Mouse (Mus musculus) retina, embryonic 14.5 days (tissue): ENCODE measurements around the gene Magix.
"Not testable (repeated sequence)": the region's sequence is repeated elsewhere in the genome, so short reads cannot be mapped to it uniquely, and the experiment has no call there.

ENCODE experiments used
- DNase-seq: peaks from one replicate; pipeline ENCODE4 v3.0.0-alpha.2; 2015; ENCODE audit warnings: low spot score

Gene Magix

DNA sequence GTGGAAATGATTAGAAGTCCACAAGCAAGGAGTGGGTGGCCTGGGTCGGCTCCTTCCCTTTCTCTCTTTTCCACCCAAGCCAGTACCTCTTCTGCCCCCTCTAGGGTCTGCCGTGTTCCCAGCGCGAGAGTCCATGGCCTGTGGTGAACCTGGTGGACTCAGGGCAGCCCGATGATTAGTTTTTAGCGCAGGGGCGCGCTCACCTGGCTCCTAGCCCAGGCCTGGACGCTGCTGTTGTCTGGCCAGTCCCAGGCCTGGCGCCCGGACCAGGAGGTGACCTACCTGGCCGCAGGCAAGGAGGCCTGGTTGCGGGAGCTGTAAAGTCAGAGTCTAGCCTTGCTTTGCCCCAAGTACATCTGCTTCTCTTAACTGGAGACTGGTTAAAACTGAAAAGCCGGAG is at the start of gene Magix:
Magix (minus strand) TSS at position 388 of the 400 bp plus-strand sequence.
- no peak for DNase-seq

- DNase-seq: no peak
These were observed 47.8 kb upstream of the Magix start for GRCm38 (mm10) chrX:7728922-7729265.

- peak; percentile 83 for DNase-seq
These were observed 47.3 kb upstream of the Magix start, which contains the start of gene Praf2 for GRCm38 (mm10) chrX:7728215-7728921. Praf2 (plus strand) TSS chrX:7728439.

GRCm38 (mm10) chrX:7727176-7727575 is 46.1 kb upstream of the Magix start:
- DNase-seq: no peak

- no peak for DNase-seq
These were observed 44.8 kb upstream of the Magix start for GRCm38 (mm10) chrX:7725841-7726240.

GRCm38 (mm10) chrX:7724135-7724534 is 43.1 kb upstream of the Magix start:
- no peak for DNase-seq

DNA sequence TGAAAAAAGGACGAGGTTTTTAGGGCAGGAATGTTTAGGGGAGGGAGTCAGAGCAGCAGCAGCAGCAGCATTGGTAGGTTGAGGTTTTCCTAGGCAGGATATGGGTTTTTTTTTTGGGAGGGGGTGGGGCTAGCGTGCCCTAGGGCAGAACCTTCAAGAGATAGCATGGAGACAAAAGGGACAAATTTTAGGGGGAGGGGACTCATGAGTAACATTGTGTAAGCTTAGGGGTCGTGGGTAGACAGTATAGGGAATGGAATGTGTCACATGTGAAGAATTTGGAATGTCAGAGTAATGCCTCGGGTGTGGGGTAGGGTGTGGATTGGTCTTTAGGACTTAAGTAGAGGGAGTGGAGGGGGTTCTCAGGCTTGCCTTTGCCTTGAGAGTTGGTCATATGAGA is 41.6 kb upstream of the Magix start:
- DNase-seq: no peak

- DNase-seq: no peak
These were observed 41.2 kb upstream of the Magix start for GRCm38 (mm10) chrX:7722282-7722611.

DNA sequence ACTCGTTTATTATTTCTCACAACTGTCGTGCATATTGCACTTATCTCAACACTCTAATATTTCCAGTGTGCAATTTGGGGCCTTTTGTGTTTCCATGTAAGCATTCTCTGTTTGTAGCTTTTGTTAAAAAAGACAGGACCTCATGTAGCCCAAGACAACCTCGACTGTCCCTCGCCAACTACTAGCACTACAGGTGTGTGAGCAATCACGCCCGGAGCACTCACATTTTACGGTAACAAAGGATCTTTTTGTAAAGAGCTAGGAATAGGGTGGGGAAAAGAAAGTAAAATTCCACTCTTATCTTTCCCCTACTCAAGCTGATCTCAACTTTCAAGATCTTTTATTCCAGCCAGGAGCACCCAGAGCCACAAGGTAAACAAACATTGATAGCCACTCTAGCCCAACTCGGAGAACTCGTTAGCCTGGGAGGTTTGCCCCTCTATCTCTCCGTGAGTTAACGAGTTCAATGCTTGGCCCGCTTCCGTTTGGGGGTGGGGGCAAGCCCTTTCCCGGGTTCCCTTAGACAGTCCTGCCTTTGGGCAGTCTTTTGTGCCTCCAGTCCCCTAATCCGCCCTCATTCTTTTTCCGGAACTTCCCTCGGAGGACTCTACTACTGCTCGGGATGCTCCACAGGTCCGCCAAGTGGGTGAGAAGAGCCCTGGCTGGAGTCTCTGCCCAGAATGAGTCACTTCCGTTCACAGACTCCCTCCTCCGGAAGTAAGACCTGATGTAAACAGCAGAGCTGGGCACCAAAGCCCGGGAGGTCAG is 40.6 kb upstream of the Magix start, which contains the start of gene Gm45208:
Gm45208 (plus strand) TSS at position 732 of the 768 bp plus-strand sequence.
- DNase-seq: peak; percentile 83

- DNase-seq: not testable (repeated sequence)
These were observed 35.0 kb upstream of the Magix start for GRCm38 (mm10) chrX:7716058-7716457.

GRCm38 (mm10) chrX:7714135-7714899 is 33.3 kb upstream of the Magix start, which contains the start of gene Wdr45:
Wdr45 (plus strand) TSS chrX:7714333.
- DNase-seq: peak; percentile 93

DNA sequence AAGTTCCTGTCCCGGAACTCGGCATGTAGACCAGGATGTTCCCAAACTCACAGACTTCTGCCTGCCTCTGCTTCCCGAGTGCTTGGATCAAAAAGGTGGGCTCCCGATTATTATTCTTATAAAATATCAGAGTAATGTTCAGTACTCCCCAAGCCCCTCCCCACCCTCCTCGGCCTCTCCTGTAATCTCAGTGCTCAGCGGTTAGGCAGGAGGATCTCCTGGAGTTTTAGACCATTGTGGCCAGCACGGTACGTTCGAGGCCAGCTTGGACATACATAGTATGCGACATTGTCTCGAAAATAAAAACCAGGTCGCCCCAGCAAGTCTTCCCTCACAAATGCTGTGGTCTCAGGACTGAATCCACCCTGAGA is 32.7 kb upstream of the Magix start:
- DNase-seq: not testable (repeated sequence)

DNA sequence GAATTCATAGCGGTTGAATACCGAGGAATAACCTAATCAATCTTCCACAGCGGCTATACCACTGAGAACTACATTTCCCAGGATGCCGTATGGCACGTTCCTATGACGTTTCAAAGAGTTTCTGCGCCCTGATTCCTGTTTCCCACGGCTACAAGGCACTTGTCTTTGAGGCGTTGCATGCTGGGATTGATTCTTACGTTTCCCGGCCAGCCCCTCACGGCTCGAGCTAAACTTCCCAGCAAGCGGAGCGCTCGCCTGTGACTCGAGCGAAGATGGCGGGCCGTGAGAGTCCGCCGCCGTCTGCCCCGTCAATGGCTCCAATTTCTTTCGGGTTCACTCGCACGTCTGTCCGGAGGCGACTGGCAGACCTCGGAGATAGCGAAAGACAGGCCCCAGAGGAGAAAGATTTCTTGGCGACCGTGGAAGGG is 15.9 kb upstream of the Magix start, which contains the start of gene Gpkow:
Gpkow (plus strand) TSS at position 178 of the 428 bp plus-strand sequence.
- DNase-seq: peak; percentile 88

- no peak for DNase-seq
These were observed 15.5 kb upstream of the Magix start for GRCm38 (mm10) chrX:7696520-7696919.

- DNase-seq: peak; percentile 56
These were observed 11.8 kb upstream of the Magix start for GRCm38 (mm10) chrX:7692862-7693261.

- no peak for DNase-seq
These were observed 9.4 kb upstream of the Magix start for GRCm38 (mm10) chrX:7690486-7690885.

GRCm38 (mm10) chrX:7688321-7688720 is 7.3 kb upstream of the Magix start:
- no peak for DNase-seq

- no peak for DNase-seq
These were observed 1.0 kb downstream of the Magix start for GRCm38 (mm10) chrX:7680057-7680412.

DNA sequence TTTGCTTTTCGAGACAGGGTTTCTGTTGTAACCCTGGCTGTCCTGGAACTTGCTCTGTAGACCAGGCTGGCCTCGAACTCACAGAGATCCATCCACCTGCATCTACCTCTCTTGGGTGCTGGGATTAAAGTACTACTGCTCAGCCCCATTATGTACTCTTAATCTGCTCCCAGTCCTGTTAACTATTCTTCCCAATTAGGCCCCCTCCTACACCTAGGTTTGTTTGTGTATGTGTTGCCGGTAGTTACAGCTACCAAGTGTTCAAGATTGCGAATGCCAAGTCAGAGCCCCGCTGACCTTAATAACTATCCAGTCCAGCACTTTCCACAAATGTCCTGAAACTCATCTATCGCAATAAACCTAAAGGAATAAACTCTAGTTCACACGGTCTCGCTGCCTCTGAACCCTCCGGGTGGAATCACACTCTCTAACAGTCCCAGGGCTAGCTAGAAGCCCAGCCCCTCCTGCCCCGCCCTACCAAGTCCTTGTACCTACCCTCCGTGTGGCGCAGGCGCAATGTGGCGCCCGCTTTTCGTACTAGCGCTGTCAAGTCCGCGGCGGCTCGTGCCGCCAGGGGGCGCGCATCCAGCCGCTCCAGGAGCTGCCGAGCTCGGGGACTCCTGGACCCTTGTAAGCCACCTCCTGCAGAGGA is 1.5 kb downstream of the Magix start:
- DNase-seq: peak; percentile 93

- no peak for DNase-seq
These were observed 2.1 kb downstream of the Magix start for GRCm38 (mm10) chrX:7678986-7679385.

DNA sequence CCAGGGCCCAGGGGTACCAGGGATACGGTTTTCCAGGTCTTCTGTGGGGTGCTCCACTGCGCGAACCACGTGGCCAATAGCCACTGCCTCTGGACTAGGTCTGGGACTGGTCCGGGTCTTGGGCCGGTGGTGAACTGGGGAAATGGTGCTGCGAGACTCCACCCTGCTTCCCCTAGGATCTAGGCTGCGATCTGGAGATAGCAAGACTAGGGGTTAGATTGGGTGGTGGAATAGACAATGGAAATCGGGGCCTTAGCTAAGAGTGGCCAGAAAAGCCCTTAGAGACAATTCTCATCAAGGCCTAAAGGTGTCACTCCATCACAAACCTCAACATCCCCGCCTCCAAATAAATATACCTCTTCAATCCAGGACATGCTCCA is 6.1 kb downstream of the Magix start:
- no peak for DNase-seq
